Mouse (Mus musculus) embryonic facial prominence, embryonic 11.5 days (tissue): ENCODE results near the gene Lmbr1l. TPM values are rescaled to one million over a fixed set of nuclear protein-coding genes. Genes with fewer than 3 reads are reported as not detected.

ENCODE experiments used
- ATAC-seq: fragments of 200-750 bp; cut with Nextera tagmentation; replicated peaks from 2 replicates; pipeline ENCODE4 v1.8.0; 2017; ENCODE audit warnings: low read depth; ENCODE audit not compliant: insufficient number of reproducible peaks, low FRiP score, low TSS enrichment
- DNase-seq: peaks from one replicate; pipeline ENCODE4 v3.0.0-alpha.2; 2015; ENCODE audit warnings: low spot score
- H3K27ac ChIP-seq: fragments of 300-500 bp; sonication (generic); replicated peaks from 2 replicates; pipeline ENCODE4 v1.5.1; 2014; ENCODE audit warnings: mild to moderate bottlenecking, low read depth, low read length, control low read depth
- H3K27me3 ChIP-seq: fragments of 300-500 bp; sonication (generic); 2 replicates; pipeline ENCODE4 v1.6.1; 2014; ENCODE audit warnings: mild to moderate bottlenecking, low read length, moderate library complexity, mixed read lengths; ENCODE audit not compliant: control insufficient read depth, insufficient read depth
- H3K36me3 ChIP-seq: fragments of 300-500 bp; sonication (generic); replicated peaks from 2 replicates; pipeline ENCODE4 v1.6.1; 2014; ENCODE audit warnings: low read depth, mild to moderate bottlenecking, low read length, moderate library complexity, mixed read lengths; ENCODE audit not compliant: control insufficient read depth, insufficient read depth
- H3K4me1 ChIP-seq: fragments of 300-500 bp; sonication (generic); 2 replicates; pipeline ENCODE4 v1.6.1; 2014; ENCODE audit warnings: low read length, mixed read lengths; ENCODE audit not compliant: control insufficient read depth, insufficient read depth
- H3K4me2 ChIP-seq: fragments of 300-500 bp; sonication (generic); 2 replicates; pipeline ENCODE4 v1.6.1; 2014; ENCODE audit warnings: low read depth, mild to moderate bottlenecking, control low read depth, low read length, moderate library complexity
- H3K4me3 ChIP-seq: fragments of 300-500 bp; sonication (generic); 2 replicates; pipeline ENCODE4 v1.5.1; 2014; ENCODE audit warnings: low read depth, low read length, control low read depth
- H3K9ac ChIP-seq: fragments of 300-500 bp; sonication (generic); replicated peaks from 2 replicates; pipeline ENCODE4 v1.6.1; 2014; ENCODE audit warnings: mild to moderate bottlenecking, control low read depth, low read length
- H3K9me3 ChIP-seq: fragments of 300-500 bp; sonication (generic); replicated peaks from 2 replicates; pipeline ENCODE4 v1.6.1; 2016; ENCODE audit warnings: mild to moderate bottlenecking, low read length, inconsistent platforms, mixed read lengths; ENCODE audit not compliant: control insufficient read depth
- WGBS: fragments of 180-500 bp; shearing (Covaris S2); extraction: QIAGEN DNeasy Blood & Tissue Kit; methylation state at CpG from one replicate; pipeline ENCODE4 v1.1.7; 2014; 5-methylcytosine and 5-hydroxymethylcytosine counted together
- polyA plus RNA-seq: library from polyadenylated mRNA; unstranded; fragments of >200 nt; fragmentation: Nextera tagmentation; extraction: Ambion mirVana; gene quantifications from 2 replicates; pipeline ENCODE4 v1.2.1, GENCODE M21; 2014

The Lmbr1l gene
- polyA plus RNA-seq, 1 experiment from 2014 or later: 3.9 TPM

GRCm38 (mm10) chr15:98930998-98931397, 13.0 kb upstream of the Lmbr1l start:
- H3K4me1 ChIP-seq: 0 out of 2 replicates have a peak, but pooled peaks cover 3% of the 10 kb centered on the region
- no peaks in the 10 kb centered on the region for H3K9me3 ChIP-seq
- ATAC-seq: no peak
- no peak overlapping the region for H3K27ac ChIP-seq
- 75% methylated on average over 3 of the region's 3 CpGs for WGBS
- no peaks in the 10 kb centered on the region for H3K27me3 ChIP-seq
- no peak overlapping the region for H3K9ac ChIP-seq
- H3K4me2 ChIP-seq: no peak overlapping the region
- no peak overlapping the region for H3K4me3 ChIP-seq
- DNase-seq: no peak
- no peaks in the 10 kb centered on the region for H3K36me3 ChIP-seq

- ATAC-seq (no peak), DNase-seq (no peak)
- H3K4me3 ChIP-seq: no peak overlapping the region
- H3K9ac ChIP-seq: no peak overlapping the region
- H3K36me3 ChIP-seq: no peaks in the 10 kb centered on the region
- WGBS: 53% methylated on average over 8 of the region's 8 CpGs
- no peaks in the 10 kb centered on the region for H3K9me3 ChIP-seq
- no peak overlapping the region for H3K4me2 ChIP-seq
- H3K4me1 ChIP-seq: no peaks in the 10 kb centered on the region
- no peaks in the 10 kb centered on the region for H3K27me3 ChIP-seq
- no peak overlapping the region for H3K27ac ChIP-seq
Observed at GRCm38 (mm10) chr15:98930017-98930734, 12.1 kb upstream of the Lmbr1l start.

GRCm38 (mm10) chr15:98928598-98929240, 10.7 kb upstream of the Lmbr1l start:
- no peak overlapping the region for H3K4me2 ChIP-seq
- 11% methylated on average over 13 of the region's 13 CpGs for WGBS
- no peak overlapping the region for H3K4me3 ChIP-seq
- H3K9ac ChIP-seq: peak overlapping the region; percentile 1; the same call in 1 of the 2 replicates
- no peaks in the 10 kb centered on the region for H3K4me1 ChIP-seq
- H3K36me3 ChIP-seq: no peaks in the 10 kb centered on the region
- H3K9me3 ChIP-seq: no peaks in the 10 kb centered on the region
- DNase-seq (peak; percentile 88), ATAC-seq (peak; percentile 54)
- H3K27ac ChIP-seq: 0 out of 2 replicates have a peak overlapping the region, but pooled peaks have one; percentile 28
- no peaks in the 10 kb centered on the region for H3K27me3 ChIP-seq

GRCm38 (mm10) chr15:98927566-98927965, 9.5 kb upstream of the Lmbr1l start:
- 91% methylated on average over 5 of the region's 5 CpGs for WGBS
- no peaks in the 10 kb centered on the region for H3K9me3 ChIP-seq
- ATAC-seq (no peak), DNase-seq (no peak)
- no peaks in the 10 kb centered on the region for H3K27me3 ChIP-seq
- H3K27ac ChIP-seq: no peak overlapping the region
- no peak overlapping the region for H3K9ac ChIP-seq
- no peaks in the 10 kb centered on the region for H3K36me3 ChIP-seq
- no peak overlapping the region for H3K4me2 ChIP-seq
- no peaks in the 10 kb centered on the region for H3K4me1 ChIP-seq
- no peak overlapping the region for H3K4me3 ChIP-seq

- no peaks in the 10 kb centered on the region for H3K27me3 ChIP-seq
- no peak overlapping the region for H3K4me2 ChIP-seq
- H3K4me1 ChIP-seq: no peaks in the 10 kb centered on the region
- H3K9me3 ChIP-seq: no peaks in the 10 kb centered on the region
- ATAC-seq (no peak), DNase-seq (no peak)
- no peak overlapping the region for H3K9ac ChIP-seq
- WGBS: 79% methylated on average over 3 of the region's 3 CpGs
- H3K36me3 ChIP-seq: no peaks in the 10 kb centered on the region
- H3K27ac ChIP-seq: no peak overlapping the region
- no peak overlapping the region for H3K4me3 ChIP-seq
Observed at GRCm38 (mm10) chr15:98924682-98925081, 6.7 kb upstream of the Lmbr1l start.

GRCm38 (mm10) chr15:98923031-98923537, 5.1 kb upstream of the Lmbr1l start:
- no peak overlapping the region for H3K9ac ChIP-seq
- no peaks in the 10 kb centered on the region for H3K27me3 ChIP-seq
- no peaks in the 10 kb centered on the region for H3K4me1 ChIP-seq
- no peak overlapping the region for H3K27ac ChIP-seq
- H3K4me3 ChIP-seq: no peak overlapping the region
- WGBS: 70% methylated on average over 2 of the region's 2 CpGs
- H3K4me2 ChIP-seq: no peak overlapping the region
- ATAC-seq (no peak), DNase-seq (no peak)
- H3K36me3 ChIP-seq: no peaks in the 10 kb centered on the region
- no peaks in the 10 kb centered on the region for H3K9me3 ChIP-seq

- no peak overlapping the region for H3K4me3 ChIP-seq
- no peak overlapping the region for H3K9ac ChIP-seq
- no peaks in the 10 kb centered on the region for H3K27me3 ChIP-seq
- WGBS: 61% methylated on average over 3 of the region's 3 CpGs
- no peaks in the 10 kb centered on the region for H3K9me3 ChIP-seq
- no peak overlapping the region for H3K27ac ChIP-seq
- no peak for DNase-seq
- no peaks in the 10 kb centered on the region for H3K4me1 ChIP-seq
- no peaks in the 10 kb centered on the region for H3K36me3 ChIP-seq
- ATAC-seq: no peak
- no peak overlapping the region for H3K4me2 ChIP-seq
Observed at GRCm38 (mm10) chr15:98922581-98922980, 4.5 kb upstream of the Lmbr1l start.

GRCm38 (mm10) chr15:98921510-98921909, 3.5 kb upstream of the Lmbr1l start:
- Histone ChIP-seq H3K4me3 (no peak overlapping the region), H3K27ac (no peak overlapping the region), H3K9ac (no peak overlapping the region), H3K9me3 (no peaks in the 10 kb centered on the region), H3K36me3 (no peaks in the 10 kb centered on the region), H3K27me3 (no peaks in the 10 kb centered on the region), H3K4me2 (no peak overlapping the region), H3K4me1 (no peaks in the 10 kb centered on the region)
- WGBS: 72% methylated on average over 5 of the region's 5 CpGs
- ATAC-seq (no peak), DNase-seq (no peak)
